ENCODE assay signal across 8 mouse cellular contexts in the genomic region with DNA sequence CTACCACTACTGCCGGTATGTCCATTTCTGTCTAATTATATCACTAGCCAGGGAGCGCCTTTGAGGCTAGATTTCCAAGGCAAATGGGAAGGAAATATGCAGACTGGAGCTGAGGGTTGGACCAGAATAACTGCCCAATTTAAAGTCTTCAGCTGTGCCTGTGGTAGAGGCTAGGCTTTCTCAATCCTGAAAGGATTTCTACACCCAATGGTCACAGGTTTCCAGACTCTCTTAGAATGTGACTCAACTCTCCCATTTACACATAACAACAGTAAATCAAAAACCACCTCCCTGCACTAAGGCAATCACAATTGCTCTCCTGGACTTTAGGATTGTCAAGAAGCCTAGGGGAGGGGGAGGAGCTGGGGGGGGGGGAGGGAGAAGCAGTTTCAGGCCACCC. TPM values are rescaled to one million over a fixed set of nuclear protein-coding genes. Genes with fewer than 3 reads are reported as not detected.
DNase-seq lines count a peak whose midpoint lies in the region; ATAC-seq and TF ChIP-seq lines count a peak whose summit lies in the region.

No protein-coding gene starts in this region.

- DNase-seq in ES-E14 (ENCODE audit: low read depth, low spot score): no peak
- DNase-seq in hindbrain, embryonic 11.5 days (ENCODE audit: low spot score): no peak
- no peak for DNase-seq in frontal cortex, postnatal 25 days (ENCODE audit: low spot score in 2 of 2)
- DNase-seq in cerebellum, adult 11 months: no peak

- in situ Hi-C loops in ES-E14 (cut with MboI; ENCODE audit: low sequenced_read_pairs in 2 of 2, unreplicated experiment in 2 of 2): no loop called here

- H3K9ac ChIP-seq in ES-E14 (ENCODE audit: insufficient read depth, low read depth, low read length, poor library complexity, severe bottlenecking): no peak overlapping the region
- H3K9ac ChIP-seq in embryonic facial prominence, embryonic 12.5 days: peak overlapping the region; percentile 68; the same call in 1 of the 2 replicates
- no peak overlapping the region; the same call in 1 of the 2 replicates for H3K9ac ChIP-seq in hindbrain, embryonic 11.5 days (ENCODE audit: low read depth, low read length)
- H3K9ac ChIP-seq in liver, embryonic 15.5 days: no peak overlapping the region
- H3K9ac ChIP-seq in stomach, embryonic 16.5 days (ENCODE audit: low read length): peak overlapping the region; percentile 89

- ATAC-seq in embryonic facial prominence, embryonic 12.5 days (ENCODE audit: insufficient number of reproducible peaks, insufficient read depth, low FRiP score, low TSS enrichment): no peak; the same call in 1 of the 2 replicates
- ATAC-seq in hindbrain, embryonic 11.5 days (ENCODE audit: low FRiP score): no peak
- ATAC-seq in liver, embryonic 15.5 days (ENCODE audit: insufficient read depth): peak; percentile 7; the same call in 1 of the 2 replicates
- ATAC-seq in stomach, embryonic 16.5 days (ENCODE audit: insufficient read depth, low FRiP score): no peak; the same call in 1 of the 2 replicates
- ATAC-seq in CD4-positive, CD25-positive, alpha-beta regulatory T cell, adult 4 months: no peak

- no peaks in the 10 kb centered on the region for H3K27me3 ChIP-seq in embryonic facial prominence, embryonic 12.5 days
- no peaks in the 10 kb centered on the region for H3K27me3 ChIP-seq in hindbrain, embryonic 11.5 days (ENCODE audit: control insufficient read depth, insufficient read depth, low read length)
- no peaks in the 10 kb centered on the region for H3K27me3 ChIP-seq in liver, embryonic 15.5 days
- no peaks in the 10 kb centered on the region for H3K27me3 ChIP-seq in stomach, embryonic 16.5 days (ENCODE audit: control insufficient read depth, insufficient read depth, low read length)

- peak overlapping the region; percentile 68 for H3K4me2 ChIP-seq in embryonic facial prominence, embryonic 12.5 days (replicated peaks)
- peak overlapping the region; percentile 63 for H3K4me2 ChIP-seq in hindbrain, embryonic 11.5 days (replicated peaks; ENCODE audit: low read depth, low read length)
- H3K4me2 ChIP-seq in liver, embryonic 15.5 days: peak overlapping the region; percentile 72
- H3K4me2 ChIP-seq in stomach, embryonic 16.5 days (ENCODE audit: low read depth, low read length): peak overlapping the region; percentile 70

- H3K4me3 ChIP-seq in ES-E14 (ENCODE audit: insufficient read depth in 1 of 2, low read depth in 1 of 2, low read length in 2 of 2, poor library complexity in 1 of 2, severe bottlenecking in 1 of 2): peak overlapping the region; percentile 73; a peak in 3 of 4 replicates
- H3K4me3 ChIP-seq in embryonic facial prominence, embryonic 12.5 days: peak overlapping the region; percentile 58
- H3K4me3 ChIP-seq in hindbrain, embryonic 11.5 days (ENCODE audit: low read depth, low read length): peak overlapping the region; percentile 42
- H3K4me3 ChIP-seq in liver, embryonic 15.5 days (replicated peaks): peak overlapping the region; percentile 61
- H3K4me3 ChIP-seq in stomach, embryonic 16.5 days (replicated peaks; ENCODE audit: low read length): peak overlapping the region; percentile 78

- 79% methylated on average over 2 of the region's 2 CpGs for WGBS in embryonic facial prominence, embryonic 12.5 days
- WGBS in hindbrain, embryonic 11.5 days: 77% methylated on average over 2 of the region's 2 CpGs
- 55% methylated on average over 2 of the region's 2 CpGs for WGBS in liver, embryonic 15.5 days (ENCODE audit: insufficient replicate concordance)
- WGBS in stomach, embryonic 16.5 days: 69% methylated on average over 2 of the region's 2 CpGs

- no peak overlapping the region for H3K27ac ChIP-seq in ES-E14 (ENCODE audit: insufficient read depth, low read depth, low read length, poor library complexity, severe bottlenecking)
- H3K27ac ChIP-seq in embryonic facial prominence, embryonic 12.5 days: peak overlapping the region; percentile 65; the same call in 1 of the 2 replicates
- H3K27ac ChIP-seq in hindbrain, embryonic 11.5 days (ENCODE audit: low read depth, low read length): no peak overlapping the region
- no peak overlapping the region for H3K27ac ChIP-seq in liver, embryonic 15.5 days (replicated peaks)
- H3K27ac ChIP-seq in stomach, embryonic 16.5 days (ENCODE audit: low read length): peak overlapping the region; percentile 77

- H3K36me3 ChIP-seq in ES-E14 (ENCODE audit: control insufficient read depth, insufficient read depth, low read length, poor library complexity, severe bottlenecking): no peaks in the 10 kb centered on the region
- no peaks in the 10 kb centered on the region for H3K36me3 ChIP-seq in embryonic facial prominence, embryonic 12.5 days
- no peaks in the 10 kb centered on the region for H3K36me3 ChIP-seq in hindbrain, embryonic 11.5 days (ENCODE audit: control insufficient read depth, insufficient read depth, low read length)
- H3K36me3 ChIP-seq in liver, embryonic 15.5 days (replicated peaks): no peaks in the 10 kb centered on the region
- no peaks in the 10 kb centered on the region for H3K36me3 ChIP-seq in stomach, embryonic 16.5 days (ENCODE audit: control insufficient read depth, insufficient read depth, low read length)

- no peaks in the 10 kb centered on the region for H3K4me1 ChIP-seq in ES-E14 (ENCODE audit: control insufficient read depth in 2 of 2, insufficient read depth in 2 of 2, low read length in 2 of 2, poor library complexity in 1 of 2)
- H3K4me1 ChIP-seq in embryonic facial prominence, embryonic 12.5 days: no peaks in the 10 kb centered on the region
- no peaks in the 10 kb centered on the region for H3K4me1 ChIP-seq in hindbrain, embryonic 11.5 days (replicated peaks; ENCODE audit: control insufficient read depth, insufficient read depth, low read length)
- H3K4me1 ChIP-seq in liver, embryonic 15.5 days (replicated peaks): no peaks in the 10 kb centered on the region
- peaks cover 10% of the 10 kb centered on the region; the same call in 1 of the 2 replicates for H3K4me1 ChIP-seq in stomach, embryonic 16.5 days (ENCODE audit: control insufficient read depth, insufficient read depth, low read length)

- H3K9me3 ChIP-seq in ES-E14 (ENCODE audit: control insufficient read depth, insufficient read depth, low read depth, low read length): no peaks in the 10 kb centered on the region
- no peaks in the 10 kb centered on the region for H3K9me3 ChIP-seq in embryonic facial prominence, embryonic 12.5 days
- no peaks in the 10 kb centered on the region for H3K9me3 ChIP-seq in hindbrain, embryonic 11.5 days (ENCODE audit: control insufficient read depth, low read length)
- no peaks in the 10 kb centered on the region for H3K9me3 ChIP-seq in liver, embryonic 15.5 days (replicated peaks)
- no peaks in the 10 kb centered on the region for H3K9me3 ChIP-seq in stomach, embryonic 16.5 days (replicated peaks; ENCODE audit: control insufficient read depth, low read length)

TF ChIP-seq in ES-E14, 5 proteins besides CTCF, POLR2A, EP300 and RAD21:
- TF ChIP-seq MAFK (IDR thresholded peaks at IDR 0.05; ENCODE audit: insufficient read depth, low read depth, low read length) (no peak), ZNF384 (IDR thresholded peaks at IDR 0.05; ENCODE audit: low read depth, low read length) (no peak), ZC3H11A (IDR thresholded peaks at IDR 0.05; ENCODE audit: borderline replicate concordance, low read depth, low read length) (no peak), HCFC1 (IDR thresholded peaks at IDR 0.05; ENCODE audit: borderline replicate concordance, insufficient read depth, low read length) (no peak), CHD2 (IDR thresholded peaks at IDR 0.05; ENCODE audit: low read depth, low read length) (no peak)
TF ChIP-seq in ES-E14: peak in this region for 0.

RNA-seq across cellular contexts. Expression of gene Snx7, which starts 0.6 kb away (rescaled TPM):
- total RNA-seq in ES-E14 (2012; rRNA removed): 4.9 and 12.8 TPM in 2 replicates
- 17.9 and 19.5 TPM in 2 replicates for polyA plus RNA-seq in embryonic facial prominence, embryonic 12.5 days (2016; fragmentation: Nextera tagmentation; extraction: Ambion mirVana)
- polyA plus RNA-seq in hindbrain, embryonic 11.5 days (2014; fragmentation: Nextera tagmentation; extraction: Ambion mirVana): 18.0 and 19.2 TPM in 2 replicates
- 11.9 and 12.3 TPM in 2 replicates for polyA plus RNA-seq in liver, embryonic 15.5 days (2015; fragmentation: Nextera tagmentation; extraction: Ambion mirVana)
- polyA plus RNA-seq in stomach, embryonic 16.5 days (2015; fragmentation: Nextera tagmentation; extraction: Ambion mirVana): 33.0 and 37.3 TPM in 2 replicates
- polyA plus RNA-seq in CD4-positive, CD25-positive, alpha-beta regulatory T cell, adult 4 months (2017; shearing (Covaris generic)): under 1 TPM in 1 of 2 experiments, not detected in 1; 0.09 TPM

Comparison
In these comparisons a context has a peak if more than half of its experiments do, and no peak if none do; other contexts are left out.
1. H3K27ac ChIP-seq: peak in embryonic facial prominence, embryonic 12.5 days (single experiment) and stomach, embryonic 16.5 days (single experiment); none in ES-E14 (single experiment), hindbrain, embryonic 11.5 days (single experiment) and liver, embryonic 15.5 days (single experiment).
2. H3K9ac ChIP-seq: peak in embryonic facial prominence, embryonic 12.5 days (single experiment) and stomach, embryonic 16.5 days (single experiment); none in ES-E14 (single experiment), hindbrain, embryonic 11.5 days (single experiment) and liver, embryonic 15.5 days (single experiment).
3. RNA of gene Snx7, which starts 0.6 kb away (polyA plus RNA-seq): 33.0 to 37.3 TPM in stomach, embryonic 16.5 days, 17.9 to 19.5 TPM in embryonic facial prominence, embryonic 12.5 days, 18.0 to 19.2 TPM in hindbrain, embryonic 11.5 days and 11.9 to 12.3 TPM in liver, embryonic 15.5 days; 0.09 TPM in CD4-positive, CD25-positive, alpha-beta regulatory T cell, adult 4 months; every median in the first group is over 10 times any median in the second.
4. Peak in every context shown above with its lines, with median percentiles within 50 percentile points of each other: H3K4me3 ChIP-seq and H3K4me2 ChIP-seq.